Mouse (Mus musculus) neural tube, embryonic 12.5 days (tissue): ENCODE measurements around the gene Ctu2. TPM values are rescaled to one million over a fixed set of nuclear protein-coding genes. Genes with fewer than 3 reads are reported as not detected.
A peak's percentile ranks its signal among the peaks of the same experiment; 100 is the strongest.

Experiments
- ATAC-seq: fragments of 200-750 bp; cut with Nextera tagmentation; 2 replicates; pipeline ENCODE4 v1.8.0; 2017; ENCODE audit warnings: low read depth, mild to moderate bottlenecking, moderate TSS enrichment, moderate library complexity; ENCODE audit not compliant: low FRiP score
- H3K27ac ChIP-seq: fragments of 300-500 bp; sonication (generic); 2 replicates; pipeline ENCODE4 v1.5.1; 2016
- H3K27me3 ChIP-seq: fragments of 300-500 bp; sonication (generic); replicated peaks from 2 replicates; pipeline ENCODE4 v1.6.1; 2016; ENCODE audit warnings: mild to moderate bottlenecking
- H3K36me3 ChIP-seq: fragments of 300-500 bp; sonication (generic); 2 replicates; pipeline ENCODE4 v1.6.1; 2016; ENCODE audit warnings: mild to moderate bottlenecking
- H3K4me1 ChIP-seq: fragments of 300-500 bp; sonication (generic); 2 replicates; pipeline ENCODE4 v1.6.1; 2016
- H3K4me2 ChIP-seq: fragments of 300-500 bp; sonication (generic); replicated peaks from 2 replicates; pipeline ENCODE4 v1.6.1; 2016; ENCODE audit warnings: mild to moderate bottlenecking
- H3K4me3 ChIP-seq: fragments of 300-500 bp; sonication (generic); 2 replicates; pipeline ENCODE4 v1.5.1; 2016
- H3K9ac ChIP-seq: fragments of 300-500 bp; sonication (generic); 2 replicates; pipeline ENCODE4 v1.6.1; 2016; ENCODE audit warnings: mild to moderate bottlenecking
- H3K9me3 ChIP-seq: fragments of 300-500 bp; sonication (generic); 2 replicates; pipeline ENCODE4 v1.6.1; 2016; ENCODE audit warnings: mild to moderate bottlenecking
- WGBS: fragments of 180-500 bp; shearing (Covaris S2); methylation state at CpG from one replicate; pipeline ENCODE4 v1.1.7; 2016; 5-methylcytosine and 5-hydroxymethylcytosine counted together
- polyA plus RNA-seq: library from polyadenylated mRNA; unstranded; fragments of >200 nt; fragmentation: Nextera tagmentation; extraction: Ambion mirVana; gene quantifications from 2 replicates; pipeline ENCODE4 v1.2.1, GENCODE M21; 2016

Gene Ctu2
- 65.0 and 67.1 TPM in 2 replicates for polyA plus RNA-seq

DNA sequence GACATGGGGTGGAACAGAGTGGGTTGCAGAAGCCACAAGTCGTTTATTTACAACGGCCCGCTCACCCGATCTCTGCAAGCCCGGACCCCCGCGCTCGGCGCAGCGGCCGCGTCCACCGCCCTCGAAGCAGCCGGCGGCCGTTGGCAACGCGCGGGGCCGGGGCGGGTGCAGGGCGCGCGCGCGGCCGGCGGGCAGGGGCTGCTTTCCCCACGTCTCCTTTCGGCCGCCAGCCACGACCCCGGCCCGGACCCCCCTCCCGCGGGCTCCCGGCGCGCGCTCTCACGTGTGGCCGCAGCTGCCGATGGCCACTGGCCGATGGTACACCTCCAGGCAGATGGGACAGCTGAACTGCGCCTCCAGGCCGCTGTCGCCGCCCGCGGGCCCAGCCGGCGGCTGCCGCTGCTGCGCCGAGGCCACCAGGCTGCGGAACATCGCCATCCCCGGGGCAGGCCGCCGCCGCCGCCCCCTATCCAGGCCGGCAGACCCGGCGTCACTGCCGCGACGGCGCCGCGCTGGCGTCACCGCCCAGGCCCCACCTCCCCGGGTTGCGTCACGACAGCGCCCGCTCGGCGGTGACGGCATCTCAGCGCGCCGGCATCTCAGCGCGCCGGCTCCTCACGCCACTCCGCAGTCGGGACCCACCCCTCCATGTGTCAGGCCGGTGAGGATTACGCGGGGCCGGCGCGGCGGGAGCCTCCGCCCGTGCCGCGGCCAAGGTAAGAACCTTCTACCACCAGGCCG, at the start of gene Ctu2, which contains the start of gene Rnf166:
Gene Ctu2 (plus strand): TSS at position 564 of the 741 bp plus-strand sequence.
Gene Rnf166 (minus strand): TSS at position 485 of the 741 bp plus-strand sequence.
- ATAC-seq = peak; percentile 92
- Histone ChIP-seq H3K27ac (0 out of 2 replicates have a peak within 1 kb of the TSS, but pooled peaks have one; percentile 20), H3K9me3 (no peaks in the 10 kb centered on the region), H3K4me2 (peak within 1 kb of the TSS; percentile 94), H3K4me3 (peak within 1 kb of the TSS; percentile 98), H3K4me1 (peaks cover 20% of the 10 kb centered on the region), H3K36me3 (peaks cover 42% of the 10 kb centered on the region), H3K9ac (peak within 1 kb of the TSS; percentile 94), H3K27me3 (no peaks in the 10 kb centered on the region)
- under 1% methylated on average over 103 of the region's 103 CpGs for whole genome bisulfite sequencing

DNA sequence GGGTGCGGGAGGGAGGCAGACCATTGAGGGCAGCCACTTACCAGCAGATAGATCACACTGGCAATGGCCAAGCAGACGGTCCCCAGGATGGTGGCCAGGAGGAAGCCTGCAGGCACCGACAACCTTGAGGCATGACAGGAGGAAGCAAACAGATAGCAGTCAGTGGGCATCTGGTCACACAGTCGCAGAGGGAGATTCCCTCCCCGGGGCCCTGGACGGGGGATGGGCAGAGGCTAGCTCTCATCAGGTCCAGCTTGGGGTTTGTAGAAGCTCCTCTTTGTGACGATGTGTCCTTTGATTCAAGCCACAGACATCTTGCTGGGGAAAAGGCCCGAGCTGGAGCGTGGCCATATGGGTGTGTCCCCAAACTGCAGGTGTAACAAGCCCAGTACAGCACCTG, 49.8 kb upstream of the Ctu2 start:
- ATAC-seq = no peak
- H3K4me2 ChIP-seq = no peak overlapping the region
- no peaks in the 10 kb centered on the region for H3K4me1 ChIP-seq
- WGBS = 80% methylated on average over 9 of the region's 9 CpGs
- no peaks in the 10 kb centered on the region for H3K27me3 ChIP-seq
- H3K9me3 ChIP-seq = no peaks in the 10 kb centered on the region
- H3K27ac ChIP-seq = no peak overlapping the region
- H3K4me3 ChIP-seq = no peak overlapping the region
- H3K36me3 ChIP-seq = no peaks in the 10 kb centered on the region
- no peak overlapping the region for H3K9ac ChIP-seq

DNA sequence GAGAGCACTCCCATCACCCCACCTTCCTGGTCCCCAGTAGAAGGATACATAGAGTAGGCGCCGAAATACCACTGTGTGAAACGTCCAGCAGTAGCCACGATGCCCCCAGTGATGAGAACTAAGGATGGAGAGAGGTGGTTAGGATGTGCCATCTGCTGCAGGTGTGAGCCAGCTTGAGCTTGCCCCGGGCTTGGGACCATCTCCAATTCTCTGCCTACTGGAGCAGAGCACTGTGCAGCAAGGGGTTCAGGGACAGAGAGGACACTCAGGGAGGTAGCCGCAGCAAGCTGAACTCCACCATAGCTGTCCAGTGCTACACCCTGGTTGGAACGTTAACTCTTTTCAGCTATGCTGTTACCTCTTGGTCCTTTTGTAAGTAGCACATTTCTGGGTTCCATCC, 48.3 kb upstream of the Ctu2 start:
- no peak overlapping the region for H3K4me2 ChIP-seq
- no peak for ATAC-seq
- H3K27ac ChIP-seq = no peak overlapping the region
- H3K27me3 ChIP-seq = no peaks in the 10 kb centered on the region
- whole genome bisulfite sequencing = 91% methylated on average over 7 of the region's 7 CpGs
- H3K4me1 ChIP-seq = peaks cover 8% of the 10 kb centered on the region
- H3K9ac ChIP-seq = no peak overlapping the region
- H3K9me3 ChIP-seq = no peaks in the 10 kb centered on the region
- no peak overlapping the region for H3K4me3 ChIP-seq
- H3K36me3 ChIP-seq = no peaks in the 10 kb centered on the region

DNA sequence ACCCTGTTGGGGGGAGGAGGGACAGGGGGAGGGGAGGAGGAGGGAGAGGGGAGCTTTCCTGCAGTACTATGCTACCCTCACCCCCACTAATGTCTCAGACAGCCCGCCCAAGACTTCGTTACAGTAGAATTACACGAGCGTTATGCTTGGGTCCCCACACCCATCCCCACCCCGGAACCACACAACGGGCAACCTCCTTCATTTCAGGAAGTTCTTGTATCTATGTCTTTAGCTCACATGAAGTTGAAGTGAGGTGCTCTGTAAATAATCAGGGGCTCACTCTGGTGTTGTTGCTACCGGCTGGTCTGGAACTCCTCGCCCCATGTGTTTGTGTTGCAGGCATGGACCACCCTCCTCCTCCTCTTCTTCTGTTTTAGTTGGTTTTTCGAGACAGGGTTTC, 47.8 kb upstream of the Ctu2 start:
- ATAC-seq = no peak
- H3K4me3 ChIP-seq = no peak overlapping the region
- H3K9ac ChIP-seq = no peak overlapping the region
- H3K27ac ChIP-seq = no peak overlapping the region
- H3K4me1 ChIP-seq = peaks cover 13% of the 10 kb centered on the region
- H3K36me3 ChIP-seq = no peaks in the 10 kb centered on the region; the same call in 1 of the 2 replicates
- H3K9me3 ChIP-seq = no peaks in the 10 kb centered on the region
- H3K27me3 ChIP-seq = no peaks in the 10 kb centered on the region
- WGBS = 93% methylated on average over 9 of the region's 9 CpGs
- no peak overlapping the region for H3K4me2 ChIP-seq

DNA sequence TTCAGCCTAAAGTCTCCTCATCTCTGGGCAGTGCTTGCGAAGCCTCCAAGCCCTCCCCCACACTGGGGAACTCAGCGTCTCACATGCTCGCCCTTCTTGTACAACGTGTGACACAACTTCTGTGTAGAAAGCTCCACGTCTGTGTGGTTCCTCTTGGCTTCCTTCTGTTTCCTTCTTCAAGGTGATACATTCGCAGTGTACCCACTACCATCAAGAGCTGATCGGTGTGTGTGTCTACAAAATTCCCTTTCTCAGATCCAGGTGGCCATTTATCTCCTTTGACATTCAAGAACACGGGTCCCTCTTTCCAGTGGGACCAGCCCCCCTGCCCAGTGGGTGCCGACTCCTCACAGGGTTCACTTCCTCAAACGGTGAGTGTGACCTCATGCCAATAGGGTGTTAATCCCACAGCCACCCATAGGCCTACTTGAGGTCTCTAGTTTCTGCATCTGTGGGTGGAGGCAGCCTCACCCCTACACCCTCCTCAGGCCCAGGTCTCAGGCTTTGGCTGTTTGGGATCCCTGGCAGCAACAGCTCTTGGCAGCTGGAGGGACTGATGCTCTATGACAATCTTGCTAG, 45.8 kb upstream of the Ctu2 start:
- 89% methylated on average over 10 of the region's 10 CpGs for WGBS
- Histone ChIP-seq H3K27me3 (no peaks in the 10 kb centered on the region), H3K36me3 (peaks cover 18% of the 10 kb centered on the region), H3K4me2 (no peak overlapping the region), H3K4me3 (no peak overlapping the region), H3K9me3 (no peaks in the 10 kb centered on the region), H3K4me1 (peaks cover 13% of the 10 kb centered on the region), H3K27ac (no peak overlapping the region), H3K9ac (no peak overlapping the region)
- ATAC-seq = no peak

DNA sequence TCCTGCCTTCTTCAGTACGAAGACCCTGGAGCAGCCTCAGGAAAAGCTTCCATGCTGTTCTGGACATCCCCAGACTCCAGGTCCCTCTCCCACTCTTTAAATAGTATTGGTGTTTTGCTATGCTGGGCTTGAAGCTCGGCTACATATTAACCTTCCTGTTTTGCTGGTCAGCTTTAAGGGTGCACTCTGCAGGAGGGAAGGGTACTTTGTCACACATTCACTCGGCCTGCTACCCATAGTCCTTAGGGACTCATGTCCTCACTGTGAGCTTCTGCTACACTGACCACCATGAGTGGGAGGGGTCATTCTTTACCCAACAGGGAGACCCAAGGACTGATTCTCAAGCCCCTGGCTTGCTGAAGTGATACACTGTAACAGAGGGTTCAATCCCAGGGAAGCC, 45.3 kb upstream of the Ctu2 start:
- no peak overlapping the region for H3K4me3 ChIP-seq
- no peaks in the 10 kb centered on the region for H3K27me3 ChIP-seq
- no peak overlapping the region for H3K4me2 ChIP-seq
- WGBS = 79% methylated on average over 3 of the region's 3 CpGs
- no peaks in the 10 kb centered on the region for H3K9me3 ChIP-seq
- H3K9ac ChIP-seq = no peak overlapping the region
- no peak for ATAC-seq
- H3K36me3 ChIP-seq = peaks cover 23% of the 10 kb centered on the region
- no peak overlapping the region for H3K27ac ChIP-seq
- H3K4me1 ChIP-seq = peaks cover 13% of the 10 kb centered on the region

DNA sequence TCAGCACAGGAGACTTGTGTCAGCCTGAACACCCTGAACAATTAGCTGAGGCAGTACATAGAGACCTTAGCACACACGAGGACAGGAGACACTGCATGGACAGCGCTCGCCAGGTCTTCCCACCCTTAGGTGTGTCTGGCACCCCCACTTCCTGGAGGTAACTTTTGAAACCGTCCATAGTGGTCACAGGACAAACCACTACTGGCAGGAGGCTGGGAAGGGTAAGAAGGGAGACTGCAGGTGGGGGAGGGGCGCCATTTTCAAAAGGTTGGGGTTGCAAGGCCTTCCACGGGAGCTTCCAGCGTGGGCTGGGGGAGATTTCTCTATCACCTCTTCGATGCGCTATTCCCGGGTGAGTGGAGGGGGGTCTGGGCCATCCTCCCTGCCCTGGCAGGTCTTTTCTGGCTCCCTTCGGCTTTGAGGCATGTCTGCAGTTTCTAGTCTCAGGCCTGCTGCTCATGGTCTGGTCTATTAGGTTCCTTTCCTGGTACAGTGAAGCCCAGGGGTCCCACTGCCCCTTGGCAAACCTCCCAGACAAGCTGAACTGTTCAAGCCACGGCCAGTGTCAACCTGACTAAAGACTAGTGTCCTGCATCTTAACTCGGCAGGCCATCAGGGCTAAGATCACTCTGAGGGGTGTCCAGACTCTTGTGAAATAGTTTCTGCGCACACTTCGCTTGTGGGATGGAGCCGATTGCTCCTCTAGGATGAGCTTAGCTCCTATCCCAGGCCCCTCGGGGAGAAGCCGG, 44.1 kb upstream of the Ctu2 start:
- Histone ChIP-seq H3K4me3 (peak overlapping the region; percentile 34), H3K4me1 (peaks cover 13% of the 10 kb centered on the region), H3K4me2 (peak overlapping the region; percentile 77), H3K9ac (peak overlapping the region; percentile 53), H3K27me3 (no peaks in the 10 kb centered on the region), H3K27ac (no peak overlapping the region), H3K36me3 (peaks cover 34% of the 10 kb centered on the region), H3K9me3 (no peaks in the 10 kb centered on the region)
- WGBS = 44% methylated on average over 18 of the region's 18 CpGs
- no peak for ATAC-seq

DNA sequence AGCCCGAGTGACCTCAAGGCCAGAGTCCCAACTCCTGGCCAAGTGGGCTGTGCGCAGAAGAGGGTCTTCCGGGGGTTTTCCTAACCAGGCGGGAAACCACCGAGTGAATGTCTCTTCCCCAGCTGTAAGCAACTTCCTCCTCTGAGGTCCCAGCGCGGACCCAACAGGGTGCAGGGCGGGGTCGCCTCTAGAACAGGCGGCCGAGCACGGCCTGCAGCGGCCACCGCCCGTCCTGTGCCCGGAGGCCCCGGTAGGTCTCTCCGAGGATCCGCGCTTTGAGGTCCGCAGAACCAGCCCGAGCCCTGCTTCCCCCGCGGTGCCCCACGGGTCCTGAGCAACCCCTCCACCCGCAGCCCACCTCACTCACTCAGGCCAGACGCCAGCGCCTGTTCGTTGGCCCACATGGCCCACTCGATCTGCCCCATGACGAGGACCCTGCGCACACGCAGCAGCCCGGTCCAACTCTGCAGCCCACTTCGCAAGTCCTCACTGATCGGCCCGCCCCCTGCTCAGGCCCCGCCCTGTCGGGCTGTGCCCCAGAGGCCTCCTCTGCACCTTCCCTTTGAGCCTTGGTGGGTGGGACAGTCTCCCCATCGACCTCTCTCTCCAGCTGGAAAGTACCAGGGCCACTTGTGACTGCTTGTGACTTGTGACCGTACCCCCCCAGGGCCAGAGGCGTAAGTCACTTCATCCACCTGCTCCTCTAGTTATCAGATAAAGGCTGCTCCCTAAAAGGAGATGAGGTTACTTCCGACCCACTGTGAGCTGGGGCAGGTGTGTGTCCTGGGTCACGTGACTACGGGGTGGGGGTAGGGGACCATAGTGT, 43.3 kb upstream of the Ctu2 start, which contains the start of gene Cyba:
Gene Cyba (minus strand): TSS at position 488 of the 826 bp plus-strand sequence.
- peak; percentile 76 for ATAC-seq
- Histone ChIP-seq H3K4me1 (peaks cover 13% of the 10 kb centered on the region), H3K36me3 (peaks cover 42% of the 10 kb centered on the region), H3K27ac (no peak within 1 kb of the TSS), H3K27me3 (no peaks in the 10 kb centered on the region), H3K4me2 (peak within 1 kb of the TSS; percentile 77), H3K9ac (peak within 1 kb of the TSS; percentile 53), H3K4me3 (peak within 1 kb of the TSS; percentile 34), H3K9me3 (no peaks in the 10 kb centered on the region)
- 4% methylated on average over 45 of the region's 45 CpGs for WGBS

DNA sequence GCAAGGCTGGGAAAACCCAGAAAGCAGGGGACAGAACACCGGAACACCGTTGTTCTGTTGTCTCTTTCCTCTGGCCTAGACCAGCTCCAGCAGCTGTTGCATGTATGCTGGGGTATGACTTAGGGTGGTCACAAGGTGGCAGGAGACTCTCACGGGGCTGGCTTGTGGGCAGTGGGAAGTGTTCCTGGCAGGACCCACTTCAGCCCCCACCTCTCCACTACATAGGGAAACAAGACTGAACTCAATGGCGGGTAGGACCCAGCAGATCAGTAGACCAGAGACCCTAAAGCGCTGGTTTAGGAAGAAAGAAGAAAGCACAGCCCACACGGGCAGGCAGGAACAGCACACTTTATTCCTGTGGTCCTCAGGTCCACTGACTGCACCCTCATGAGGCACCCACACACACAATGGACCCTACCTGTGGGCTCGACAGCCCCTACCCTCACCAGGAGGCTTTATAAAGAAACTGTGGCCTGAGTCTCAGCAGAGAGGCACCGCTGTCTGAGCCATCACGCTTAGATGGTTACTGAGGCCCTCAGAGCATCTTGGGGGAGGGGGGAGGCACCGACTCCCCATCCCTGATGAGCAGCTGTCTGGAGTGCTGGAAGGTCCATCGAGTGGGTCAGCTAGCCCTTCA, 42.6 kb upstream of the Ctu2 start:
- peaks cover 13% of the 10 kb centered on the region for H3K4me1 ChIP-seq
- no peak for ATAC-seq
- H3K9ac ChIP-seq = no peak overlapping the region
- peaks cover 49% of the 10 kb centered on the region for H3K36me3 ChIP-seq
- 67% methylated on average over 11 of the region's 11 CpGs for WGBS
- no peaks in the 10 kb centered on the region for H3K27me3 ChIP-seq
- no peak overlapping the region; the same call in 1 of the 2 replicates for H3K4me3 ChIP-seq
- H3K27ac ChIP-seq = no peak overlapping the region
- peak overlapping the region; percentile 77 for H3K4me2 ChIP-seq
- no peaks in the 10 kb centered on the region for H3K9me3 ChIP-seq

DNA sequence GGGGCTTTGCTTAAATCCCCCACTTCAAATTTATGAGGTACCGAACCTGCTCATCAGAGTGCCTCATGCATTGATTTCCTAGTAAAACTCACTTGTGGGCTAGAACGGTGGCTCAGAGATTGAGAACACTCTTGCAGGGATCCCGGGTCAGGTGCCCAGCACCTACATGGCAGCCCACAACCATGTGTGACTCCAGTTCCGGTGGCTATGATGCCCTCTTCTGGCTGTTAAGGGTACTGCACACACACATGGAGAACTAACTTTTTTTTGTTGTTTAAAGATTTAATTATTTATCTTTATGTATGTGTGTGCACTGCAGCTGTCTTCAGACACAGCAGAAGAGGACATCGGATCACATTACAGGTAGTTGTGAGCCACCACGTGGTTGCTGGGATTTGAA, 40.6 kb upstream of the Ctu2 start:
- H3K9ac ChIP-seq = no peak overlapping the region
- peaks cover 61% of the 10 kb centered on the region for H3K36me3 ChIP-seq

DNA sequence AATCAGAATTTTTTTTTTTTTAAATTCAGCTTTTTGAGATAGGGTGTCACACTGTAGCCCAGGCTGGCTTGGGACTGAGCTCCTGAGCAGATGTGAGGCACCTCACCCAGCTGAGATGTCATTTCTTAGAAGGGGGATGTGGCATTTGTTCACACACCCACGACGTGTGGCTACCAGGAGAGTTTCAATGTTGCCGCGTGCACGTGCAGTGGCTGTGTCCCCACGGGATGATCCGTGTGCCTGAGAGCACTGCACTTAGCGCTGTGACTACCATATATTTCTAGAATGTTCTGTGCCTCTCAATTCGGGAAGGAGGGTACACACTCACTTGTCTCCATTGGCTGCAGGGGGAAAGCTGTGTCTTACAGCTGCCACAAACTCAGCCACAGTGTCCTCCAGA, 39.8 kb upstream of the Ctu2 start:
- no peak for ATAC-seq
- WGBS = 97% methylated on average over 9 of the region's 9 CpGs

More for the DNA sequence above, 40.6 kb upstream of the Ctu2 start:
- Histone ChIP-seq H3K9me3 (no peaks in the 10 kb centered on the region), H3K4me1 (peaks cover 13% of the 10 kb centered on the region), H3K4me3 (no peak overlapping the region), H3K27me3 (no peaks in the 10 kb centered on the region), H3K27ac (no peak overlapping the region), H3K4me2 (no peak overlapping the region)
- ATAC-seq = no peak
- 92% methylated on average over 6 of the region's 6 CpGs for WGBS

More for the DNA sequence above, 39.8 kb upstream of the Ctu2 start:
- Histone ChIP-seq H3K27me3 (no peaks in the 10 kb centered on the region), H3K4me1 (peaks cover 13% of the 10 kb centered on the region), H3K9ac (no peak overlapping the region), H3K27ac (no peak overlapping the region), H3K9me3 (no peaks in the 10 kb centered on the region), H3K4me3 (no peak overlapping the region), H3K36me3 (peaks cover 61% of the 10 kb centered on the region), H3K4me2 (no peak overlapping the region)
